Mouse (Mus musculus): ENCODE results near the gene Psd.

DNA sequence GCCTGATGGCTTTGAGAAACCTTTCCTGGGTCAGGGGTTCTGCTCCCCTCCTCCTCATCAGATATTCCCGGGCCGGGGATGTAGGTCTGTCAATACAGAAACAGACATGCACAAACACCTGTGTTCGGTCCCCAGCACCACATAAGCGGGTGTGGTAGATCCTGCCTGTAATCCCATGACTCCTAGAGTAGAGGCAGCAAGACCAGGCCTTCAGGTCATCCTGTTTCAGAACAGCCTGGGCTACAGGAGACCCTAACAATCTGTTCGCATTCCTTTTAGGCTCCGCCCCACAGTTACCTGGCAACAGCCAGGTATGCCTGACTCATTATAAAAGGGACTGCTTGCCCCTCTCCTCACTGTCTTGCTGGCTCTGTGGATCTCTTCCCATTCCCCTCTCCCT lies 22.6 kb upstream of the Psd start:
- TF ChIP-seq POLR2A (IDR thresholded peaks at IDR 0.05; ENCODE audit: extremely low read depth, insufficient read depth, low read length) (no peak), CTCF (IDR thresholded peaks at IDR 0.05; ENCODE audit: low read depth, low read length) (no peak)

All from liver, adult 2 months (tissue).